Mouse (Mus musculus) megakaryocyte, adult 5-6 weeks (primary cell): Measurements from ENCODE around the gene Peak1. TPM values are rescaled to one million over a fixed set of nuclear protein-coding genes. Genes with fewer than 3 reads are reported as not detected.
A peak's percentile ranks its signal among the peaks of the same experiment; 100 is the strongest.

Source experiments
- ATAC-seq: 2 replicates; pipeline ENCODE4 v1.8.0; 2016; ENCODE audit warnings: mild to moderate bottlenecking, inconsistent platforms; ENCODE audit not compliant: poor library complexity, severe bottlenecking
- total RNA-seq, 2 experiments: library from RNA; stranded (forward) in 1 of 2; stranded (reverse) in 1 of 2; fragments of 153-499, 151-499 nt in 1 of 2; fragments of 221-1000, 200-1000 nt in 1 of 2; gene quantifications; 2 replicates each; pipeline versions ENCODE4 v1.2.3 to v1.2.4; 2015 to 2017

Peak1 gene
- total RNA-seq, 2 experiments from 2014 or later = 3.9 to 9.3 TPM

GRCm38 (mm10) chr9:56417415-56417947, 386 bp downstream of the Peak1 start:
- peak; percentile 33 for ATAC-seq

GRCm38 (mm10) chr9:56415935-56416607, 1.8 kb downstream of the Peak1 start:
- no peak for ATAC-seq

- ATAC-seq = no peak
Observed at GRCm38 (mm10) chr9:56415393-56415792, 2.5 kb downstream of the Peak1 start.

- no peak for ATAC-seq
Observed at GRCm38 (mm10) chr9:56414322-56414721, 3.5 kb downstream of the Peak1 start.

- ATAC-seq = no peak
Observed at GRCm38 (mm10) chr9:56412716-56413115, 5.2 kb downstream of the Peak1 start.

- no peak for ATAC-seq
Observed at GRCm38 (mm10) chr9:56409928-56410327, 7.9 kb downstream of the Peak1 start.

GRCm38 (mm10) chr9:56404619-56405018, 13.2 kb downstream of the Peak1 start:
- ATAC-seq = no peak

GRCm38 (mm10) chr9:56396306-56396705, 21.6 kb downstream of the Peak1 start:
- ATAC-seq = no peak

GRCm38 (mm10) chr9:56392857-56393256, 25.0 kb downstream of the Peak1 start:
- no peak for ATAC-seq

- ATAC-seq = no peak
Observed at GRCm38 (mm10) chr9:56382786-56383185, 35.1 kb downstream of the Peak1 start.

- no peak for ATAC-seq
Observed at GRCm38 (mm10) chr9:56374401-56374800, 43.5 kb downstream of the Peak1 start.

- ATAC-seq = no peak
Observed at GRCm38 (mm10) chr9:56370710-56371109, 47.2 kb downstream of the Peak1 start.

GRCm38 (mm10) chr9:56368814-56369213, 49.1 kb downstream of the Peak1 start:
- ATAC-seq = no peak

GRCm38 (mm10) chr9:56363306-56363705, 54.6 kb downstream of the Peak1 start:
- no peak for ATAC-seq

- no peak for ATAC-seq
Observed at GRCm38 (mm10) chr9:56359261-56359660, 58.6 kb downstream of the Peak1 start.

- ATAC-seq = no peak
Observed at GRCm38 (mm10) chr9:56355186-56355585, 62.7 kb downstream of the Peak1 start.

- no peak for ATAC-seq
Observed at GRCm38 (mm10) chr9:56346321-56346720, 71.5 kb downstream of the Peak1 start.

GRCm38 (mm10) chr9:56339426-56340195, 78.3 kb downstream of the Peak1 start:
- no peak for ATAC-seq

- no peak for ATAC-seq
Observed at GRCm38 (mm10) chr9:56334363-56334762, 83.5 kb downstream of the Peak1 start.

GRCm38 (mm10) chr9:56332774-56333173, 85.1 kb downstream of the Peak1 start:
- ATAC-seq = no peak

GRCm38 (mm10) chr9:56326511-56327005, 91.3 kb downstream of the Peak1 start:
- ATAC-seq = no peak

- no peak for ATAC-seq
Observed at GRCm38 (mm10) chr9:56325725-56326124, 92.1 kb downstream of the Peak1 start.
